Mouse (Mus musculus) lung, adult 2 months (tissue): ENCODE results near the gene Sbk2. TPM values are rescaled to one million over a fixed set of nuclear protein-coding genes. Genes with fewer than 3 reads are reported as not detected.

ENCODE experiments used
- DNase-seq: peaks from one replicate; pipeline ENCODE4 v3.0.0; 2022
- H3K4me1 ChIP-seq: fragments of 200-500 bp; 2 replicates; pipeline ENCODE4 v1.6.1; 2011; ENCODE audit warnings: low read length; ENCODE audit not compliant: control insufficient read depth, insufficient read depth
- H3K4me3 ChIP-seq: fragments of 200-500 bp; replicated peaks from 2 replicates; pipeline ENCODE3; 2011; ENCODE audit warnings: low read depth, mild to moderate bottlenecking, control low read depth, low read length; ENCODE audit errors: extremely low read depth
- CTCF ChIP-seq: fragments of 200-500 bp; IDR thresholded peaks from 2 replicates; pipeline ENCODE4 v1.5.1; 2011; ENCODE audit warnings: mild to moderate bottlenecking, low read length, control low read depth; ENCODE audit not compliant: insufficient read depth
- POLR2A ChIP-seq: fragments of 200-500 bp; IDR thresholded peaks from 2 replicates; pipeline ENCODE4 v1.6.1; 2011; ENCODE audit warnings: low read depth, mild to moderate bottlenecking, control low read depth, low read length, borderline replicate concordance; ENCODE audit errors: extremely low read depth
- WGBS: fragments of 180-500 bp; shearing (Covaris S2); methylation state at CpG from one replicate; pipeline ENCODE4 v1.1.7; 2018; 5-methylcytosine and 5-hydroxymethylcytosine counted together
- polyA plus RNA-seq: library from polyadenylated mRNA; depleted of rRNA; stranded (reverse); fragments of >200 nt; gene quantifications from 2 replicates; pipeline ENCODE4 v1.2.3, GENCODE M21; 2012

Gene Sbk2
- polyA plus RNA-seq, 1 experiment: 24.2 TPM

DNA sequence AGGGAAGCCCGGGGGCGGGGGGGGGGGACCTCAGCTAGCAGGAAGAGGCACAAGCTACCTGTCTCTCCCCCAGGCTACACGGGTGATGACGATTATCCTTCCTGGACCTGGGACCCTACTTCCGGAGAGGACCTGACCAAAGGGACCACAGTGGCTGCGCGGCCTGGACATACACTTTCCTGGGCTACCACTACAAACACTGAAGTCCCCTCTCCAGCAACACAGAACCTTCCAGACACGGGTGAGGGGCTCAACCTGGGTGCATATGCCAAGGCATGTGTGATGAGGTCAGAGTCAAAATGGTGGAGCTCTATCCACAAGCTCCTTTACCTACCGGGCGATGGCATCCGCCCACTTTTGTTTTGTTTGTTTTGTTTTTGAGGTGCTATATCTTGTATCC, 26.8 kb downstream of the Sbk2 start:
- no peak for DNase-seq
- TF ChIP-seq POLR2A: no peak
- no peak for TF ChIP-seq CTCF
- Histone ChIP-seq H3K4me3 (no peak overlapping the region), H3K4me1 (no peaks in the 10 kb centered on the region)
- WGBS: 67% methylated on average over 10 of the region's 11 CpGs

DNA sequence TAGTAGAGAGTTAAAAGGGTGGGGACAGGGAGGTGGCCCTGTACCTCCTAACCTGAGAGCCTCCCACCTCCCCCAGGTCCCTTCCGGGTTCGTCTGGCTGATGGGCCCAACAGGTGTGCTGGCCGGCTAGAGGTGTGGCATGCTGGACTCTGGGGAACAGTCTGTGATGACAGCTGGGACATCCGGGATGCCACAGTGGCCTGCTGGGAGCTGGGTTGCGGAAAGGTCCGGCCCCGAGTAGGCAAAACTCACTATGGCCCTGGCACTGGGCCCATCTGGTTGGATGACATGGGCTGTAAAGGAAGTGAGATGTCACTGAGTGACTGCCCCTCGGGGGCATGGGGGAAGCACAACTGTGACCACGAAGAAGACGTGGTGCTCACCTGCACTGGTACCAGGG, 27.4 kb downstream of the Sbk2 start:
- 53% methylated on average over 10 of the region's 10 CpGs for WGBS
- no peaks in the 10 kb centered on the region for H3K4me1 ChIP-seq
- no peak for DNase-seq
- no peak for TF ChIP-seq CTCF
- no peak for TF ChIP-seq POLR2A
- no peak overlapping the region for H3K4me3 ChIP-seq

DNA sequence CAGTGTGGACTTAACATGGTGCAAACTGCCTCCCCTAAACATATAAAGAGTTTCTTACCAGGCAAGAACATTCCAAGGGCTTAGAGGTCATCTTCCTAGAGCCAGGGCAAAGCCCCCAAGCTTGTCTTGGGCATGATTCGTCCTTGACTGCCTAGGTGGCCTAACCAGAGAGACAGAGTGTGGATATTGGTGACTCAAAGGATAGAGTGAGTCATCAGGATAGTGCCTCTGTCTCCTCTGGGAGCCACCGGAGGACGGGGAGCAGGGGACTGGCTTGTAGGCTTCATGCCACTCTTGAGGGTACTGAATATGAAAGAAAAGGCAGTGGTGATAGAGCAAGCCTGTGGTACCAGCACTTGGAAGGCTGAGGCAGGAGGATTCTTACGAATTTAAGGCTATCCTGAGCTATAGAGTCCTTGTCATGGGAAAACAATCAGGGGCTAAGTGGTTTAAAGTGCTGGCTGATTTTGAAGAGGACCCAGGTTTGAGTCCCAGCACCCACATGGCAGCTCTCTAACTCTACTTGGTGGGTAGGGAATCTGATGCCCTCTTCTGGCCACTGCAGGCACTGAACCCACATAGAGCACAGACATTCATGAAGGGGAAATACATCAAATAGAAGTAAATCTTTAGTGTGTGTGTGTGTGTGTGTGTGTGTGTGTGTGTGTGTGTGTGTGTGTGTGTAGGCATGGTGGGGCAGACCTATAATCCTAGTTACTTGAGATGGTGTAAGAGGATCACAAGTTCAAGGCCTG, 29.9 kb downstream of the Sbk2 start:
- H3K4me3 ChIP-seq: no peak overlapping the region
- TF ChIP-seq CTCF: no peak
- no peak for TF ChIP-seq POLR2A
- no peak for DNase-seq
- WGBS: 76% methylated on average over 4 of the region's 4 CpGs
- H3K4me1 ChIP-seq: no peaks in the 10 kb centered on the region

DNA sequence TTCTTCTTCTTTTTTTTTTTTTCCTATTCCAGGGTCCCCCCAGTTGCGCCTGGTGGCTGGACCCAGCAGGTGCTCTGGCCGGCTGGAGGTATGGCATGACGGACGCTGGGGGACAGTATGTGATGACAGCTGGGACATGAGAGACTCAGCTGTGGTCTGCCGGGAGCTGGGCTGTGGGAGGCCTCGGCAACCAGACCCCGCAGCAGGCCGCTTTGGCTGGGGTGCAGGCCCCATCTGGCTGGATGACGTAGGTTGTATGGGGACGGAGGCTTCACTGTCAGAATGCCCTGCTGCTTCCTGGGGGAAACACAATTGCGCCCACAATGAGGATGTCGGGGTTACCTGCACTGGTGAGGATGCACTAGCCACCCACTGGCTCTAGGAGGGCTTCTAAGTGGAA, 31.1 kb downstream of the Sbk2 start:
- DNase-seq: no peak
- TF ChIP-seq POLR2A (no peak), CTCF (no peak)
- 75% methylated on average over 12 of the region's 12 CpGs for WGBS
- no peak overlapping the region for H3K4me3 ChIP-seq
- H3K4me1 ChIP-seq: no peaks in the 10 kb centered on the region

DNA sequence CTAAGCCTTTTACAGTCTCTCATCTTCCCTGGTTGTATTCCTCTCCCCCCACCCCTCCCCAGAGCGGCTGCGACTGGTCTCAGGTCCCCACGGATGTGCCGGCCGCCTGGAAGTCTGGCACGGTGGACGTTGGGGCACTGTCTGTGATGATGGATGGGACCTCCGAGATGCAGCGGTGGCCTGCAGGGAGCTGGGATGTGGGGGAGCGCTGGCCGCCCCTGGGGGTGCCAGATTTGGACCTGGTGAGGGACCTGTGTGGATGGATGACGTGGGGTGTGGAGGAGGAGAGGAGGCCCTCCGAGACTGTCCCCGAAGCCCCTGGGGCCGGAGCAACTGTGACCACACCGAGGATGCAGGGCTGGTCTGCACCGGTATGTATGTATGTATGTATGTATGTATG, 35.9 kb downstream of the Sbk2 start:
- no peak overlapping the region for H3K4me3 ChIP-seq
- H3K4me1 ChIP-seq: no peaks in the 10 kb centered on the region; the same call in 1 of the 2 replicates
- 51% methylated on average over 17 of the region's 17 CpGs for WGBS
- no peak for TF ChIP-seq CTCF
- TF ChIP-seq POLR2A: no peak
- DNase-seq: no peak

DNA sequence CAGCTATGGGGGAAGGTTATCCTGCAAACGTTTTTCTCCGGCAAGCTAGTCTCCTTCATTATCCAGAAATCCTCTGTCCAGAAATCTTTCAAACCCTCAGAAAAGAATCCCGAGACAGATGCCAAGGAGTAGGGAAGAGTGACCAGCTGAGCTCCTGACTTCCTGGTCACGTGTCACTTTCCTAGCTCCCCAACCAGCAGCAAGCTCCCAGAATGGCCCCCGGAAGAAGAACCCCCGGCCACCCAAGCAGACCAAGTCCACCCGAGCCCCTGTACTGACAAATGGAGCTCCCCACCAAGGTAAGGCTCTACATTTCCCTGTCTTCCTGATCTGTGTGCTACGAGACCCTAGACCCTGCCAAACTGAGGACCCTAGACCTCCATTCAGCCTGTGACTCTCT, 36.5 kb downstream of the Sbk2 start:
- TF ChIP-seq POLR2A (no peak), CTCF (no peak)
- DNase-seq: no peak
- H3K4me3 ChIP-seq: peak overlapping the region; percentile 38
- WGBS: 48% methylated on average over 8 of the region's 8 CpGs
- peaks cover 3% of the 10 kb centered on the region; the same call in 1 of the 2 replicates for H3K4me1 ChIP-seq

DNA sequence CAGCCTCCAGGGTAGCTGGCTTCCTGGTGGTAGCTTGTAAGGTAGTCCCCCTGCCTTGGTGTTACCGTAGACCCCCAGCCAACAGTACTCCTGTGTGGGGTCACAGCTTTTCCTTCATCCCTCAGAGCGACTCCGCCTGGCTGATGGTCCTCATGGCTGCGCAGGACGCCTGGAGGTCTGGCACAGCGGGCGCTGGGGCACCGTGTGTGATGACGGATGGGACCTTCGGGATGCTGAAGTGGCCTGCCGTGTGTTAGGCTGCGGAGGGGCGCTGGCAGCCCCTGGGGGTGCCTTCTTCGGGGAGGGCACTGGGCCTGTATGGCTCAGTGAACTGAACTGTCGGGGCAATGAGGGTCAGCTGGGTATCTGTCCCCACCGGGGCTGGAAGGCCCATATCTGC, 37.4 kb downstream of the Sbk2 start:
- TF ChIP-seq POLR2A (no peak), CTCF (no peak)
- WGBS: 73% methylated on average over 16 of the region's 16 CpGs
- Histone ChIP-seq H3K4me1 (peaks cover 7% of the 10 kb centered on the region; the same call in 1 of the 2 replicates), H3K4me3 (no peak overlapping the region)
- no peak for DNase-seq

DNA sequence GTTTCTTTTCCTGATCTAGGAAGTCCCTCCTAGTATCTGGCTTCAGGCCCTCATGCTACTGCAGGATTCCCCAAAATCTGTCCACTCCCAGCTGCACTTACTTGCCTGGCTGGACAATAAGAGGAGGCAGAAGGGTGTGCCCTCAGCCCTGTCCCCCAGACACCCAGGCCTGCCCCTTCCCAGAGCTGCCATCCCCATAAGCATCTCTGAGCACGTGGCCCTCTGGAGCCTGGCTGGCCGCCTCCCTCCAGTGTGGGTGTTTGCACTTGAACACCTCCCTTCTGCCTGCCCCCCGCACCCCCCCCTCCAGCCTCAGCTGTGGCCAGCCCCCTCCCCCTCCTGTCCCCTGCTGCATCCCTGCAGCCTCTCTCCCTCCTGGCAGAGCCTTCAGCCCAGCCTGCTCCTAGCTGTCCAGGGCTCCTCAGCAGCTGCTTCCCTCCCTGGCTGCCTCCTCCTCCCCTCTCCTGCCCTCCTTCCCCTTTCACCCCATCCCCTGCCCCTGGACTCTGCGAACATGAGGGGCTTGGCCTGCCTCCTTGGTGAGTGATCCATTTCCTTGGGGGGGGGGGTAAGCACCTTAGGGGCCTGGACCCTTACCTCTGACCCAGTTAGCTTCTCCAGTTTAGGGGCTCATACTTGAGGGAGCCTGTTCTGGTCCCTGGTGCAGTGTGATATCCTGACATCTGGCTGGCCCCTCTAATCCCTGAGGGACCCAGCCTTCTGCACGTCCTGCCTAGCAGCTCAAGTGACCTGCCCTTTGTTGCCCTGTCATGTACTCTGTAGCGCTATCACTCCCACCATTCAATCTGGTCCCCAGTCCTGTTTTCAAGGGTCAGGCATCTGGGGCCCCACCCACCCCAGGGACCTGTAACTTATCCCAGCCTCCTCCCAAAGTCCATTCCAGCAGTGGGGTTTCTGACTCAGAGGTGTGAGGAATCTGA, 38.5 kb downstream of the Sbk2 start, which contains the start of gene Ssc5d:
Gene Ssc5d, plus strand, starts transcription at position 345 of the 941 bp plus-strand sequence.
- DNase-seq: no peak
- TF ChIP-seq POLR2A (no peak), CTCF (no peak)
- Histone ChIP-seq H3K4me1 (peaks cover 7% of the 10 kb centered on the region), H3K4me3 (no peak within 1 kb of the TSS)
- WGBS: 17% methylated on average over 6 of the region's 6 CpGs

DNA sequence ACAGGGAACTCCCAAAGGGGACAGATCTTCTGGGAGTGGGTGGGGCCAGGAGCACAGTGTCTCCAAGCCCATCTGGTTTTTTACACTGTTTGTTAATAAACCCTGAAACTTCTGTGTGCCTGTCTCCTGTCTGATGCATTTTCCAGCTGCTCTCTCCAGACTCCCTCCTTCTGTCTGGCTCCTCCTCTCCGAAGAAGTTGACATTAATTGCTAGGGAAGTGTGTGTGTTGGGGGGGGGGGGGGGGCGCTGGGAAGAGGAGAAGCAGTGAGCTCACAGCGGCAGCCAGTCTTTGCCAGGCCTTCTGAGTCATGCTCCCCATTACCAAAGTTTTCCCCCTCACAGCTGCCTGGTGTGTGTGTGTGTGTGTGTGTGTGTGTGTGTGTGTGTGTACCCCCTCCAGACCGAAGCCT, 39.3 kb downstream of the Sbk2 start:
- Histone ChIP-seq H3K4me1 (peaks cover 7% of the 10 kb centered on the region), H3K4me3 (no peak overlapping the region)
- TF ChIP-seq POLR2A: no peak
- no peak for TF ChIP-seq CTCF
- WGBS: 2% methylated on average over 3 of the region's 4 CpGs
- DNase-seq: no peak
